Mouse (Mus musculus) liver, embryonic 14.5 days (tissue): Measurements from ENCODE around the gene Ltbp4. TPM values are rescaled to one million over a fixed set of nuclear protein-coding genes. Genes with fewer than 3 reads are reported as not detected.

ENCODE experiments used
- ATAC-seq: fragments of 200-750 bp; cut with Nextera tagmentation; 2 replicates; pipeline ENCODE4 v1.8.0; 2017; ENCODE audit warnings: moderate number of reproducible peaks, mild to moderate bottlenecking, moderate library complexity; ENCODE audit not compliant: insufficient read depth
- DNase-seq, 3 experiments: peaks; one replicate each; pipeline ENCODE4 v3.0.0-alpha.2; 2012 to 2013; ENCODE audit warnings: low read depth in 3 of 3, low spot score in 3 of 3
- H3K27ac ChIP-seq: fragments of 300-500 bp; sonication (generic); 2 replicates; pipeline ENCODE4 v1.5.1; 2014; ENCODE audit warnings: moderate library complexity, mild to moderate bottlenecking, control low read depth, inconsistent platforms
- H3K27me3 ChIP-seq: fragments of 300-500 bp; sonication (generic); 2 replicates; pipeline ENCODE4 v1.6.1; 2014; ENCODE audit warnings: mild to moderate bottlenecking, low read length, moderate library complexity; ENCODE audit not compliant: control insufficient read depth, insufficient read depth
- H3K36me3 ChIP-seq: fragments of 300-500 bp; sonication (generic); replicated peaks from 2 replicates; pipeline ENCODE4 v1.6.1; 2014; ENCODE audit warnings: low read depth; ENCODE audit not compliant: control insufficient read depth, insufficient read depth
- H3K4me1 ChIP-seq, 2 experiments: fragments of 200-500 bp in 1 of 2; fragments of 300-500 bp in 1 of 2; sonication (generic) in 1 of 2; replicated peaks; 2 replicates each; pipeline ENCODE4 v1.6.1; 2012 to 2014; ENCODE audit warnings: antibody characterized with exemption in 1 of 2, inconsistent platforms in 1 of 2, low read length in 1 of 2; ENCODE audit not compliant: control insufficient read depth in 2 of 2, insufficient read depth in 2 of 2
- H3K4me2 ChIP-seq: fragments of 300-500 bp; sonication (generic); 2 replicates; pipeline ENCODE4 v1.6.1; 2014; ENCODE audit warnings: low read depth, mild to moderate bottlenecking, control low read depth, moderate library complexity
- H3K4me3 ChIP-seq, 2 experiments: fragments of 200-500 bp in 1 of 2; fragments of 300-500 bp in 1 of 2; sonication (generic) in 1 of 2; 2 replicates each; pipeline ENCODE4 v1.5.1; 2012 to 2014; ENCODE audit warnings: low read depth in 2 of 2, low read length in 2 of 2, mild to moderate bottlenecking in 2 of 2, control low read depth in 1 of 2, inconsistent platforms in 1 of 2, moderate library complexity in 1 of 2; ENCODE audit not compliant: insufficient read depth in 1 of 2
- H3K9ac ChIP-seq: fragments of 300-500 bp; sonication (generic); replicated peaks from 2 replicates; pipeline ENCODE4 v1.6.1; 2014; ENCODE audit warnings: mild to moderate bottlenecking, control low read depth, moderate library complexity
- H3K9me3 ChIP-seq: fragments of 300-500 bp; sonication (generic); 2 replicates; pipeline ENCODE4 v1.6.1; 2016; ENCODE audit warnings: low read length, mixed read lengths; ENCODE audit not compliant: control insufficient read depth
- CTCF ChIP-seq: IDR thresholded peaks from 2 replicates; pipeline ENCODE4 v1.5.1; 2016; ENCODE audit warnings: antibody characterized with exemption, low read depth, control low read depth
- EP300 ChIP-seq: IDR thresholded peaks from 2 replicates; pipeline ENCODE4 v1.6.1; 2016; ENCODE audit warnings: antibody characterized with exemption, low read depth
- WGBS: fragments of 180-500 bp; shearing (Covaris S2); extraction: QIAGEN DNeasy Blood & Tissue Kit; methylation state at CpG from one replicate; pipeline ENCODE4 v1.1.7; 2014; ENCODE audit not compliant: insufficient replicate concordance; 5-methylcytosine and 5-hydroxymethylcytosine counted together
- polyA plus RNA-seq, 2 experiments: library from polyadenylated mRNA; depleted of rRNA in 1 of 2; stranded (reverse) in 1 of 2; unstranded in 1 of 2; fragments of >200 nt; fragmentation: Nextera tagmentation in 1 of 2; extraction: Ambion mirVana in 1 of 2; gene quantifications; 2 replicates each; pipeline versions ENCODE4 v1.2.1 to v1.2.3; 2012 to 2014

The Ltbp4 gene
- polyA plus RNA-seq, 2 experiments = 3.0 to 5.2 TPM

GRCm38 (mm10) chr7:27335011-27335720, 2.3 kb downstream of the Ltbp4 start:
- DNase-seq (no peak), ATAC-seq (no peak)
- no peaks in the 10 kb centered on the region for H3K9me3 ChIP-seq
- H3K4me1 ChIP-seq = peaks cover 0 to 6% of the 10 kb centered on the region in 2 experiments; a peak in 1 of 4 replicates
- H3K36me3 ChIP-seq = no peaks in the 10 kb centered on the region
- peaks cover 96% of the 10 kb centered on the region for H3K27me3 ChIP-seq
- no peak for TF ChIP-seq EP300
- H3K4me3 ChIP-seq = no peak overlapping the region
- 49% methylated on average over 15 of the region's 15 CpGs for WGBS
- no peak overlapping the region for H3K27ac ChIP-seq
- H3K9ac ChIP-seq = no peak overlapping the region
- H3K4me2 ChIP-seq = no peak overlapping the region

GRCm38 (mm10) chr7:27334405-27334911, 3.0 kb downstream of the Ltbp4 start:
- ATAC-seq (no peak), DNase-seq (no peak)
- peaks cover 0 to 10% of the 10 kb centered on the region in 2 experiments; a peak in 1 of 4 replicates for H3K4me1 ChIP-seq
- TF ChIP-seq EP300 (no peak), CTCF (no peak)
- no peak overlapping the region for H3K27ac ChIP-seq
- H3K9me3 ChIP-seq = no peaks in the 10 kb centered on the region
- H3K27me3 ChIP-seq = peaks cover 100% of the 10 kb centered on the region
- no peak overlapping the region for H3K4me2 ChIP-seq
- no peaks in the 10 kb centered on the region for H3K36me3 ChIP-seq
- H3K9ac ChIP-seq = no peak overlapping the region
- WGBS = 2% methylated on average over 32 of the region's 32 CpGs
- H3K4me3 ChIP-seq = no peak overlapping the region

- Histone ChIP-seq H3K27me3 (peaks cover 99% of the 10 kb centered on the region), H3K4me3 (peak overlapping the region in 1 of 2 experiments; percentile 35; a peak in 2 of 4 replicates), H3K9ac (no peak overlapping the region), H3K4me2 (peak overlapping the region; percentile 43), H3K27ac (no peak overlapping the region), H3K36me3 (no peaks in the 10 kb centered on the region), H3K9me3 (no peaks in the 10 kb centered on the region), H3K4me1 (peaks cover 0 to 10% of the 10 kb centered on the region in 2 experiments; a peak in 1 of 4 replicates)
- 1% methylated on average over 54 of the region's 77 CpGs for WGBS
- TF ChIP-seq EP300 (no peak), CTCF (no peak)
- DNase-seq = no peak
- no peak for ATAC-seq
These were observed 4.1 kb downstream of the Ltbp4 start for GRCm38 (mm10) chr7:27333316-27333941.

- no peak overlapping the region for H3K27ac ChIP-seq
- peaks cover 97% of the 10 kb centered on the region for H3K27me3 ChIP-seq
- TF ChIP-seq CTCF = peak; percentile 91
- TF ChIP-seq EP300 = no peak
- no peaks in the 10 kb centered on the region for H3K9me3 ChIP-seq
- WGBS = 3% methylated on average over 31 of the region's 39 CpGs
- no peak overlapping the region for H3K9ac ChIP-seq
- ATAC-seq (no peak), DNase-seq (peak; percentile 52 to 62 (median 59))
- peak overlapping the region in 1 of 2 experiments; percentile 35; a peak in 2 of 4 replicates for H3K4me3 ChIP-seq
- H3K4me1 ChIP-seq = peaks cover 0 to 10% of the 10 kb centered on the region in 2 experiments; a peak in 1 of 4 replicates
- H3K4me2 ChIP-seq = peak overlapping the region; percentile 43
- no peaks in the 10 kb centered on the region for H3K36me3 ChIP-seq
These were observed 4.9 kb downstream of the Ltbp4 start for GRCm38 (mm10) chr7:27332353-27333199.
